32 mouse cellular contexts compared by ENCODE assay signal in genomic region chr5:113539858-113540257, GRCm38 (mm10). TPM values are rescaled to one million over a fixed set of nuclear protein-coding genes. Genes with fewer than 3 reads are reported as not detected.
DNase-seq lines count a peak whose midpoint lies in the region; TF ChIP-seq lines count a peak whose summit lies in the region.
"Had no signal": no experiment of that assay in that cellular context is flagged by ENCODE, and none has a peak within 500 bp of the region (broad histone marks: within the 10 kb centered on the region; RNA-seq: fewer than 3 reads in every experiment).

No protein-coding gene starts in this region.

- TF ChIP-seq CTCF in thymus, adult 2 months (IDR thresholded peaks at IDR 0.05; ENCODE audit: borderline replicate concordance, control insufficient read depth, extremely low read depth, insufficient read depth, low read length, poor library complexity): no peak

- no peak overlapping the region for H3K4me3 ChIP-seq in thymus, adult 2 months (ENCODE audit: control insufficient read depth, insufficient read depth, low read length)
- H3K4me3 ChIP-seq: embryonic facial prominence, embryonic 12.5 days; hindbrain, embryonic 10.5 days; hindbrain, embryonic 15.5 days; kidney, embryonic 15.5 days; limb, embryonic 10.5 days; limb, embryonic 15.5 days; liver, embryonic 15.5 days; midbrain, embryonic 10.5 days; myocyte; neural tube, embryonic 12.5 days; stomach, embryonic 15.5 days had no signal

- H3K27me3 ChIP-seq in thymus, adult 2 months (ENCODE audit: control insufficient read depth, insufficient read depth, low read length): no peaks in the 10 kb centered on the region
- H3K27me3 ChIP-seq: hindbrain, embryonic 15.5 days; limb, embryonic 15.5 days; liver, embryonic 15.5 days; neural tube, embryonic 12.5 days; stomach, embryonic 15.5 days had no signal

- DNase-seq in left cerebral cortex, adult 9 months (ENCODE audit: low spot score in 2 of 2): peak; percentile 27 to 48
- no peak for DNase-seq in left cerebral cortex, adult 8-10 months (ENCODE audit: low spot score in 2 of 2)
- no peak for DNase-seq in thymus, adult 2 months
- DNase-seq in thymus, postnatal 36 days: no peak
- DNase-seq in right cerebral cortex, postnatal 25 days: peak; percentile 23
- no peak for DNase-seq in cerebellum, adult 9-11 months
- DNase-seq in gastrocnemius, postnatal 25 days: no peak
- DNase-seq: adrenal gland, adult 8-10 months; cerebellum, adult 11 months; cerebellum, adult 9-10 months; embryo, embryonic 11 days; gastrocnemius, postnatal 10 days; heart, postnatal 14 days; kidney, adult 18-20 months; kidney, postnatal 25 days; lung, embryonic 14.5 days; lung, postnatal 14 days; thymus, adult 18-20 months; thymus, postnatal 4 days had no signal

- H3K36me3 ChIP-seq in thymus, adult 2 months (ENCODE audit: control insufficient read depth, insufficient read depth, low read length): no peaks in the 10 kb centered on the region
- H3K36me3 ChIP-seq: embryonic facial prominence, embryonic 12.5 days; hindbrain, embryonic 10.5 days; hindbrain, embryonic 15.5 days; kidney, embryonic 15.5 days; limb, embryonic 10.5 days; limb, embryonic 15.5 days; liver, embryonic 15.5 days; midbrain, embryonic 10.5 days; neural tube, embryonic 12.5 days; stomach, embryonic 15.5 days had no signal

- no peak for TF ChIP-seq POLR2A in thymus, adult 2 months (IDR thresholded peaks at IDR 0.05; ENCODE audit: control insufficient read depth, extremely low read depth, insufficient read depth, low read length, poor library complexity)

- 58% methylated on average over 7 of the region's 7 CpGs for WGBS in thymus, adult 2 months

- H3K4me1 ChIP-seq in thymus, adult 2 months (replicated peaks; ENCODE audit: control insufficient read depth, insufficient read depth, low read length): peaks cover 5% of the 10 kb centered on the region
- H3K4me1 ChIP-seq: liver, embryonic 15.5 days; stomach, embryonic 15.5 days had no signal

- H3K27ac ChIP-seq in thymus, adult 2 months (ENCODE audit: control insufficient read depth, insufficient read depth, low read length): peak overlapping the region; percentile 26; the same call in 1 of the 2 replicates
- H3K27ac ChIP-seq: embryonic facial prominence, embryonic 12.5 days; hindbrain, embryonic 10.5 days; hindbrain, embryonic 15.5 days; kidney, embryonic 15.5 days; limb, embryonic 10.5 days; limb, embryonic 15.5 days; liver, embryonic 15.5 days; midbrain, embryonic 10.5 days; neural tube, embryonic 12.5 days; stomach, embryonic 15.5 days had no signal

RNA-seq across cellular contexts. Expression of gene Wscd2, which starts 49.7 kb away (rescaled TPM):
- total RNA-seq in left cerebral cortex, adult 8-10 months (2022): 10 to 100 TPM; 53.3 to 55.9 (median 53.6) TPM
- 1.2 and 1.6 TPM in 2 replicates for polyA plus RNA-seq in thymus, adult 2 months (2012; rRNA removed)
- under 1 TPM; 0.31 to 0.46 TPM for total RNA-seq in gastrocnemius, postnatal 25 days (2021)
- total RNA-seq: granulocyte monocyte progenitor cell, adult 5-6 weeks; megakaryocyte progenitor cell, adult 5-6 weeks had no signal
- polyA plus RNA-seq: myocyte had no signal

Comparison
In these comparisons a context has a peak if more than half of its experiments do, and no peak if none do; other contexts are left out.
1. DNase-seq: peak in left cerebral cortex, adult 9 months (2 of 2) and right cerebral cortex, postnatal 25 days (single experiment); none in left cerebral cortex, adult 8-10 months (0 of 2), thymus, adult 2 months (single experiment), thymus, postnatal 36 days (0 of 2), cerebellum, adult 9-11 months (single experiment) and gastrocnemius, postnatal 25 days (single experiment).
2. RNA of gene Wscd2, which starts 49.7 kb away (total RNA-seq): 53.3 to 55.9 TPM in left cerebral cortex, adult 8-10 months; 0.31 to 0.46 TPM in gastrocnemius, postnatal 25 days; every median in the first group is over 10 times any median in the second.